Mouse (Mus musculus): ENCODE results near the gene Sdhd. TPM values are rescaled to one million over a fixed set of nuclear protein-coding genes. Genes with fewer than 3 reads are reported as not detected.

The Sdhd gene
- polyA plus RNA-seq, 1 experiment, result 551 TPM

- H3K27ac ChIP-seq (ENCODE audit: insufficient read depth, low read depth, low read length), result no peak overlapping the region
- peak overlapping the region; percentile 83 for H3K4me3 ChIP-seq (ENCODE audit: insufficient read depth, low read depth, low read length)
- WGBS, result 55% methylated on average over 7 of the region's 7 CpGs
- H3K27me3 ChIP-seq (replicated peaks; ENCODE audit: control insufficient read depth, insufficient read depth, low read length), result no peaks in the 10 kb centered on the region
- peaks cover 6% of the 10 kb centered on the region for H3K4me1 ChIP-seq (ENCODE audit: control insufficient read depth, insufficient read depth, low read length)
- DNase-seq, result peak; percentile 59
- no peak for TF ChIP-seq CTCF (conservative IDR thresholded peaks at IDR 0.05; ENCODE audit: insufficient read depth, insufficient read length, low read depth, low read length)
- TF ChIP-seq POLR2A (IDR thresholded peaks at IDR 0.05; ENCODE audit: low read depth, low read length), result no peak
- peaks cover 4% of the 10 kb centered on the region for H3K36me3 ChIP-seq (ENCODE audit: control insufficient read depth, insufficient read depth, low read length)
Measured at GRCm38 (mm10) chr9:50602055-50602845, 1.4 kb downstream of the Sdhd start.

GRCm38 (mm10) chr9:50601536-50601935 lies 2.1 kb downstream of the Sdhd start:
- 57% methylated on average over 6 of the region's 6 CpGs for WGBS
- H3K4me3 ChIP-seq (ENCODE audit: insufficient read depth, low read depth, low read length), result no peak overlapping the region

GRCm38 (mm10) chr9:50596973-50597372 lies 6.6 kb downstream of the Sdhd start:
- no peak overlapping the region for H3K4me3 ChIP-seq (ENCODE audit: insufficient read depth, low read depth, low read length)
- peaks cover 6% of the 10 kb centered on the region; the same call in 1 of the 2 replicates for H3K4me1 ChIP-seq (ENCODE audit: control insufficient read depth, insufficient read depth, low read length)
- no peak for DNase-seq
- H3K36me3 ChIP-seq (ENCODE audit: control insufficient read depth, insufficient read depth, low read length), result peaks cover 9% of the 10 kb centered on the region
- no peaks in the 10 kb centered on the region for H3K27me3 ChIP-seq (replicated peaks; ENCODE audit: control insufficient read depth, insufficient read depth, low read length)
- 72% methylated on average over 8 of the region's 8 CpGs for WGBS
- TF ChIP-seq CTCF (conservative IDR thresholded peaks at IDR 0.05; ENCODE audit: insufficient read depth, insufficient read length, low read depth, low read length) (no peak), POLR2A (IDR thresholded peaks at IDR 0.05; ENCODE audit: low read depth, low read length) (no peak)
- H3K27ac ChIP-seq (ENCODE audit: insufficient read depth, low read depth, low read length), result no peak overlapping the region

More at GRCm38 (mm10) chr9:50601536-50601935, 2.1 kb downstream of the Sdhd start:
- H3K36me3 ChIP-seq (ENCODE audit: control insufficient read depth, insufficient read depth, low read length), result peaks cover 8% of the 10 kb centered on the region
- H3K4me1 ChIP-seq (ENCODE audit: control insufficient read depth, insufficient read depth, low read length), result peaks cover 6% of the 10 kb centered on the region
- DNase-seq, result no peak
- H3K27ac ChIP-seq (ENCODE audit: insufficient read depth, low read depth, low read length), result no peak overlapping the region
- H3K27me3 ChIP-seq (replicated peaks; ENCODE audit: control insufficient read depth, insufficient read depth, low read length), result no peaks in the 10 kb centered on the region
- TF ChIP-seq POLR2A (IDR thresholded peaks at IDR 0.05; ENCODE audit: low read depth, low read length) (no peak), CTCF (conservative IDR thresholded peaks at IDR 0.05; ENCODE audit: insufficient read depth, insufficient read length, low read depth, low read length) (no peak)

GRCm38 (mm10) chr9:50594794-50595417 lies 8.7 kb downstream of the Sdhd start:
- WGBS, result 52% methylated on average over 12 of the region's 12 CpGs
- Histone ChIP-seq H3K27ac (ENCODE audit: insufficient read depth, low read depth, low read length) (no peak overlapping the region), H3K27me3 (replicated peaks; ENCODE audit: control insufficient read depth, insufficient read depth, low read length) (no peaks in the 10 kb centered on the region), H3K36me3 (ENCODE audit: control insufficient read depth, insufficient read depth, low read length) (peaks cover 9% of the 10 kb centered on the region), H3K4me3 (ENCODE audit: insufficient read depth, low read depth, low read length) (no peak overlapping the region), H3K4me1 (ENCODE audit: control insufficient read depth, insufficient read depth, low read length) (peaks cover 3% of the 10 kb centered on the region; the same call in 1 of the 2 replicates)
- no peak for TF ChIP-seq CTCF (conservative IDR thresholded peaks at IDR 0.05; ENCODE audit: insufficient read depth, insufficient read length, low read depth, low read length)
- TF ChIP-seq POLR2A (IDR thresholded peaks at IDR 0.05; ENCODE audit: low read depth, low read length), result no peak
- peak; percentile 67 for DNase-seq

- Histone ChIP-seq H3K27ac (ENCODE audit: insufficient read depth, low read depth, low read length) (no peak overlapping the region), H3K4me1 (ENCODE audit: control insufficient read depth, insufficient read depth, low read length) (peaks cover 3% of the 10 kb centered on the region; the same call in 1 of the 2 replicates), H3K36me3 (ENCODE audit: control insufficient read depth, insufficient read depth, low read length) (peaks cover 8% of the 10 kb centered on the region), H3K27me3 (replicated peaks; ENCODE audit: control insufficient read depth, insufficient read depth, low read length) (no peaks in the 10 kb centered on the region), H3K4me3 (ENCODE audit: insufficient read depth, low read depth, low read length) (no peak overlapping the region)
- peak; percentile 42 for DNase-seq
- WGBS, result 82% methylated on average over 3 of the region's 3 CpGs
- TF ChIP-seq CTCF (conservative IDR thresholded peaks at IDR 0.05; ENCODE audit: insufficient read depth, insufficient read length, low read depth, low read length) (peak; percentile 61), POLR2A (IDR thresholded peaks at IDR 0.05; ENCODE audit: low read depth, low read length) (no peak)
Measured at GRCm38 (mm10) chr9:50593544-50593943, 10.1 kb downstream of the Sdhd start.

- DNase-seq, result no peak
- WGBS, result 92% methylated on average over 9 of the region's 9 CpGs
- H3K27me3 ChIP-seq (replicated peaks; ENCODE audit: control insufficient read depth, insufficient read depth, low read length), result no peaks in the 10 kb centered on the region
- H3K4me3 ChIP-seq (ENCODE audit: insufficient read depth, low read depth, low read length), result no peak overlapping the region
- TF ChIP-seq POLR2A (IDR thresholded peaks at IDR 0.05; ENCODE audit: low read depth, low read length) (no peak), CTCF (conservative IDR thresholded peaks at IDR 0.05; ENCODE audit: insufficient read depth, insufficient read length, low read depth, low read length) (no peak)
- H3K4me1 ChIP-seq (ENCODE audit: control insufficient read depth, insufficient read depth, low read length), result peaks cover 3% of the 10 kb centered on the region; the same call in 1 of the 2 replicates
- H3K36me3 ChIP-seq (ENCODE audit: control insufficient read depth, insufficient read depth, low read length), result peaks cover 6% of the 10 kb centered on the region
- no peak overlapping the region for H3K27ac ChIP-seq (ENCODE audit: insufficient read depth, low read depth, low read length)
Measured at GRCm38 (mm10) chr9:50592955-50593354, 10.7 kb downstream of the Sdhd start.
